Mouse (Mus musculus) intestine, embryonic 14.5 days (tissue): Measurements from ENCODE around the gene Trim37. TPM values are rescaled to one million over a fixed set of nuclear protein-coding genes. Genes with fewer than 3 reads are reported as not detected.

Experiments
- ATAC-seq: fragments of 200-750 bp; cut with Nextera tagmentation; replicated peaks from 2 replicates; pipeline ENCODE4 v1.8.0; 2017; ENCODE audit warnings: low read depth, moderate number of reproducible peaks, moderate TSS enrichment, moderate library complexity; ENCODE audit not compliant: low FRiP score, low TSS enrichment
- DNase-seq: peaks from one replicate; pipeline ENCODE4 v3.0.0-alpha.2; 2018; ENCODE audit warnings: low spot score
- H3K27ac ChIP-seq: fragments of 300-500 bp; sonication (generic); 2 replicates; pipeline ENCODE4 v1.5.1; 2014; ENCODE audit warnings: low read depth, mild to moderate bottlenecking, control low read depth
- H3K27me3 ChIP-seq: fragments of 300-500 bp; sonication (generic); replicated peaks from 2 replicates; pipeline ENCODE4 v1.6.1; 2014; ENCODE audit warnings: low read length, control low read depth; ENCODE audit not compliant: control insufficient read depth, insufficient read depth
- H3K36me3 ChIP-seq: fragments of 300-500 bp; sonication (generic); 2 replicates; pipeline ENCODE4 v1.6.1; 2014; ENCODE audit warnings: low read length, control low read depth; ENCODE audit not compliant: control insufficient read depth, insufficient read depth
- H3K4me1 ChIP-seq: fragments of 300-500 bp; sonication (generic); replicated peaks from 2 replicates; pipeline ENCODE4 v1.6.1; 2014; ENCODE audit warnings: low read length, control low read depth, mixed read lengths; ENCODE audit not compliant: control insufficient read depth, insufficient read depth
- H3K4me2 ChIP-seq: fragments of 300-500 bp; sonication (generic); 2 replicates; pipeline ENCODE4 v1.6.1; 2014; ENCODE audit warnings: low read length
- H3K4me3 ChIP-seq: fragments of 300-500 bp; sonication (generic); 2 replicates; pipeline ENCODE4 v1.5.1; 2014; ENCODE audit warnings: low read depth, low read length, control low read depth, mixed read lengths
- H3K9ac ChIP-seq: fragments of 300-500 bp; sonication (generic); 2 replicates; pipeline ENCODE4 v1.6.1; 2014; ENCODE audit warnings: mild to moderate bottlenecking, low read length
- H3K9me3 ChIP-seq: fragments of 300-500 bp; sonication (generic); 2 replicates; pipeline ENCODE4 v1.6.1; 2016; ENCODE audit warnings: low read length, control low read depth; ENCODE audit not compliant: control insufficient read depth
- WGBS: fragments of 180-500 bp; shearing (Covaris S2); extraction: QIAGEN DNeasy Blood & Tissue Kit; methylation state at CpG from one replicate; pipeline ENCODE4 v1.1.7; 2014; 5-methylcytosine and 5-hydroxymethylcytosine counted together
- polyA plus RNA-seq: library from polyadenylated mRNA; unstranded; fragments of >200 nt; fragmentation: Nextera tagmentation; extraction: Ambion mirVana; gene quantifications from 2 replicates; pipeline ENCODE4 v1.2.1, GENCODE M21; 2014

The Trim37 gene
- 31.3 and 39.4 TPM in 2 replicates for polyA plus RNA-seq

GRCm38 (mm10) chr11:87126824-87127816 is at the start of gene Trim37:
Gene Trim37, plus strand, starts transcription at chr11:87127077.
- DNase-seq = peak; percentile 90
- Histone ChIP-seq H3K4me3 (peak within 1 kb of the TSS; percentile 90), H3K9ac (peak within 1 kb of the TSS; percentile 83), H3K9me3 (no peaks in the 10 kb centered on the region), H3K4me2 (peak within 1 kb of the TSS; percentile 79), H3K27me3 (no peaks in the 10 kb centered on the region), H3K36me3 (peaks cover 31% of the 10 kb centered on the region), H3K4me1 (peaks cover 9% of the 10 kb centered on the region; the same call in 1 of the 2 replicates), H3K27ac (peak within 1 kb of the TSS; percentile 86)
- ATAC-seq = peak; percentile 93
- WGBS = under 1% methylated on average over 99 of the region's 105 CpGs

- Histone ChIP-seq H3K4me1 (peaks cover 22% of the 10 kb centered on the region), H3K9me3 (no peaks in the 10 kb centered on the region), H3K4me2 (no peak overlapping the region), H3K27ac (no peak overlapping the region), H3K9ac (no peak overlapping the region), H3K36me3 (peaks cover 65% of the 10 kb centered on the region), H3K27me3 (no peaks in the 10 kb centered on the region), H3K4me3 (no peak overlapping the region)
- DNase-seq (no peak), ATAC-seq (no peak)
- 52% methylated on average over 1 of the region's 1 CpGs for WGBS
These were observed 43.2 kb upstream of the Trim37 start for GRCm38 (mm10) chr11:87083712-87084111.

- Histone ChIP-seq H3K9ac (peak overlapping the region; percentile 7; the same call in 1 of the 2 replicates), H3K27ac (no peak overlapping the region), H3K27me3 (no peaks in the 10 kb centered on the region), H3K4me2 (peak overlapping the region; percentile 83), H3K4me3 (peak overlapping the region; percentile 89), H3K36me3 (peaks cover 58% of the 10 kb centered on the region), H3K4me1 (peaks cover 22% of the 10 kb centered on the region), H3K9me3 (no peaks in the 10 kb centered on the region)
- WGBS = 88% methylated on average over 13 of the region's 13 CpGs
- ATAC-seq (no peak), DNase-seq (no peak)
These were observed 41.4 kb upstream of the Trim37 start for GRCm38 (mm10) chr11:87085461-87085860.

GRCm38 (mm10) chr11:87086290-87086984 is 40.4 kb upstream of the Trim37 start, which contains the start of gene Smg8:
Gene Smg8, minus strand, starts transcription at chr11:87086774.
- peak within 1 kb of the TSS; percentile 77 for H3K9ac ChIP-seq
- H3K9me3 ChIP-seq = no peaks in the 10 kb centered on the region
- H3K4me1 ChIP-seq = peaks cover 22% of the 10 kb centered on the region
- under 1% methylated on average over 43 of the region's 43 CpGs for WGBS
- H3K27me3 ChIP-seq = no peaks in the 10 kb centered on the region
- H3K4me2 ChIP-seq = peak within 1 kb of the TSS; percentile 83
- H3K36me3 ChIP-seq = peaks cover 58% of the 10 kb centered on the region
- DNase-seq (peak; percentile 85), ATAC-seq (peak; percentile 86)
- peak within 1 kb of the TSS; percentile 89 for H3K4me3 ChIP-seq
- H3K27ac ChIP-seq = peak within 1 kb of the TSS; percentile 69; the same call in 1 of the 2 replicates

- DNase-seq = no peak
- H3K4me3 ChIP-seq = peak overlapping the region; percentile 89
- WGBS = 56% methylated on average over 2 of the region's 2 CpGs
- H3K27me3 ChIP-seq = no peaks in the 10 kb centered on the region
- peak overlapping the region; percentile 83 for H3K4me2 ChIP-seq
- peak overlapping the region; percentile 77 for H3K9ac ChIP-seq
- no peak overlapping the region for H3K27ac ChIP-seq
- ATAC-seq = no peak
- H3K9me3 ChIP-seq = no peaks in the 10 kb centered on the region
- H3K4me1 ChIP-seq = peaks cover 22% of the 10 kb centered on the region
- peaks cover 59% of the 10 kb centered on the region for H3K36me3 ChIP-seq
These were observed 39.7 kb upstream of the Trim37 start for GRCm38 (mm10) chr11:87087142-87087541.

GRCm38 (mm10) chr11:87108409-87108754 is 18.5 kb upstream of the Trim37 start, which contains the start of gene Prr11:
Gene Prr11, minus strand, starts transcription at chr11:87108708.
- Histone ChIP-seq H3K27ac (peak within 1 kb of the TSS; percentile 97), H3K9me3 (no peaks in the 10 kb centered on the region), H3K4me3 (peak within 1 kb of the TSS; percentile 99), H3K27me3 (no peaks in the 10 kb centered on the region), H3K9ac (peak within 1 kb of the TSS; percentile 98), H3K4me2 (peak within 1 kb of the TSS; percentile 83), H3K4me1 (peaks cover 9% of the 10 kb centered on the region), H3K36me3 (peaks cover 52% of the 10 kb centered on the region)
- ATAC-seq (no peak), DNase-seq (no peak)
- under 1% methylated on average over 14 of the region's 14 CpGs for WGBS

GRCm38 (mm10) chr11:87108755-87109518 is 17.9 kb upstream of the Trim37 start, which contains the start of gene Ska2:
Gene Ska2, plus strand, starts transcription at chr11:87109234.
- no peaks in the 10 kb centered on the region for H3K9me3 ChIP-seq
- peak within 1 kb of the TSS; percentile 99 for H3K4me3 ChIP-seq
- peak within 1 kb of the TSS; percentile 98 for H3K9ac ChIP-seq
- H3K4me1 ChIP-seq = peaks cover 9% of the 10 kb centered on the region
- WGBS = under 1% methylated on average over 38 of the region's 40 CpGs
- peaks cover 53% of the 10 kb centered on the region for H3K36me3 ChIP-seq
- peak within 1 kb of the TSS; percentile 83 for H3K4me2 ChIP-seq
- ATAC-seq (peak; percentile 99), DNase-seq (peak; percentile 98)
- no peaks in the 10 kb centered on the region for H3K27me3 ChIP-seq
- H3K27ac ChIP-seq = peak within 1 kb of the TSS; percentile 97
